Mouse (Mus musculus) erythroblast, embryonic 14.5 days (primary cell): ENCODE data around the gene Smim22.

ENCODE experiments used
- GATA1 ChIP-seq: IDR thresholded peaks from 2 replicates; pipeline ENCODE4 v1.6.1; 2012; ENCODE audit warnings: low read length, inconsistent platforms, mixed read lengths
- TAL1 ChIP-seq: IDR thresholded peaks from 3 replicates; pipeline ENCODE4 v1.6.1; 2012; ENCODE audit warnings: low read length, inconsistent platforms, mixed read lengths

- TF ChIP-seq GATA1, result no peak
- no peak for TF ChIP-seq TAL1
Measured at GRCm38 (mm10) chr16:4998984-4999383, 8.1 kb upstream of the Smim22 start.
